Comparison of ENCODE assay signal across 8 mouse cellular contexts in genomic region chr12:4863654-4864337, GRCm38 (mm10). TPM values are rescaled to one million over a fixed set of nuclear protein-coding genes. Genes with fewer than 3 reads are reported as not detected.
DNase-seq lines count a peak whose midpoint lies in the region; ATAC-seq and TF ChIP-seq lines count a peak whose summit lies in the region.

No protein-coding gene starts in this region.

- no peaks in the 10 kb centered on the region for H3K9me3 ChIP-seq in limb, embryonic 14.5 days (ENCODE audit: control insufficient read depth, low read length)

- peak; percentile 64; the same call in 1 of the 2 replicates for ATAC-seq in limb, embryonic 14.5 days (ENCODE audit: low FRiP score, low read depth)
- no peak for ATAC-seq in erythroid progenitor cell, adult 5-6 weeks (replicated peaks; ENCODE audit: low FRiP score, poor library complexity, severe bottlenecking)

- DNase-seq in left cerebral cortex, adult 2 months (ENCODE audit: extremely low spot score in 1 of 2, low spot score in 2 of 2) = no peak
- DNase-seq in left cerebral cortex, adult 18-20 months (ENCODE audit: low spot score in 2 of 2) = no peak
- DNase-seq in cerebellum, adult 9-11 months = peak; percentile 59
- peak; percentile 64 to 72 for DNase-seq in heart, postnatal 10 days
- peak; percentile 71 for DNase-seq in limb, embryonic 14.5 days (ENCODE audit: low spot score)
- DNase-seq in gastrocnemius, postnatal 14 days = no peak
- no peak for DNase-seq in spleen, postnatal 36 days (ENCODE audit: low spot score in 2 of 2)

- no peak for TF ChIP-seq CTCF in left cerebral cortex, adult 2 months (IDR thresholded peaks at IDR 0.05)

- H3K27ac ChIP-seq in left cerebral cortex, adult 2 months = peak overlapping the region; percentile 15; the same call in 1 of the 2 replicates
- H3K27ac ChIP-seq in limb, embryonic 14.5 days (replicated peaks; ENCODE audit: low read depth, low read length) = peak overlapping the region; percentile 53

- peaks cover 12% of the 10 kb centered on the region for H3K4me1 ChIP-seq in limb, embryonic 14.5 days (ENCODE audit: control insufficient read depth, insufficient read depth, low read length)

- intact Hi-C loops in left cerebral cortex, adult 2 months (cut with DNase I) = no loop called here
- intact Hi-C loops in heart, postnatal 10 days (cut with DNase I) = no loop called here
- intact Hi-C loops in gastrocnemius, postnatal 14 days (cut with DNase I; ENCODE audit: low total_unique reads) = no loop called here

- H3K4me3 ChIP-seq in left cerebral cortex, adult 2 months = no peak overlapping the region
- no peak overlapping the region for H3K4me3 ChIP-seq in limb, embryonic 14.5 days (replicated peaks; ENCODE audit: low read length)

- TF ChIP-seq POLR2A in limb, embryonic 14.5 days (IDR thresholded peaks at IDR 0.05; ENCODE audit: borderline replicate concordance, extremely low read depth, insufficient read depth, insufficient read length) = no peak

- no peaks in the 10 kb centered on the region for H3K27me3 ChIP-seq in limb, embryonic 14.5 days (ENCODE audit: control insufficient read depth, insufficient read depth, low read length)

- no peak overlapping the region for H3K9ac ChIP-seq in limb, embryonic 14.5 days (ENCODE audit: low read depth, low read length, severe bottlenecking)

- no peaks in the 10 kb centered on the region for H3K36me3 ChIP-seq in limb, embryonic 14.5 days (ENCODE audit: control insufficient read depth, insufficient read depth, low read length)

- H3K4me2 ChIP-seq in limb, embryonic 14.5 days (replicated peaks; ENCODE audit: low read depth, low read length, severe bottlenecking) = no peak overlapping the region

- 57% methylated on average over 4 of the region's 4 CpGs for WGBS in limb, embryonic 14.5 days

RNA-seq across cellular contexts. Expression of gene Mfsd2b, which starts 10.4 kb away (rescaled TPM):
- total RNA-seq in left cerebral cortex, adult 2 months (2021) = under 1 TPM; 0.75 to 0.93 TPM
- under 1 TPM; 0.40 to 0.63 TPM for total RNA-seq in left cerebral cortex, adult 18-20 months (2021)
- total RNA-seq in heart, postnatal 10 days (2021) = 1 to 10 TPM in 1 of 2 experiments, under 1 TPM in 1; 0.64 to 2.0 TPM
- polyA plus RNA-seq in limb, embryonic 14.5 days (2012; rRNA removed) = 2.3 and 3.1 TPM in 2 replicates
- polyA plus RNA-seq in limb, embryonic 14.5 days (2014; fragmentation: Nextera tagmentation; extraction: Ambion mirVana) = 1.7 and 2.2 TPM in 2 replicates
- total RNA-seq in gastrocnemius, postnatal 14 days (2021) = under 1 TPM; 0.38 to 0.45 TPM
- total RNA-seq in erythroid progenitor cell, adult 5-6 weeks (2015; ENCODE audit: low replicate concordance) = 277 and 292 TPM in 2 replicates
- total RNA-seq in erythroid progenitor cell, adult 5-6 weeks (2017; ENCODE audit: low replicate concordance) = 253 and 262 TPM in 2 replicates

RNA-seq across cellular contexts. Expression of gene Wdcp, which starts 20.7 kb away (rescaled TPM):
- total RNA-seq in left cerebral cortex, adult 2 months (2021) = 10 to 100 TPM; 11.8 to 12.5 TPM
- total RNA-seq in left cerebral cortex, adult 18-20 months (2021) = 10 to 100 TPM; 12.0 to 12.9 TPM
- 1 to 10 TPM; 8.7 to 9.1 TPM for total RNA-seq in heart, postnatal 10 days (2021)
- polyA plus RNA-seq in limb, embryonic 14.5 days (2012; rRNA removed) = 18.2 and 20.1 TPM in 2 replicates
- polyA plus RNA-seq in limb, embryonic 14.5 days (2014; fragmentation: Nextera tagmentation; extraction: Ambion mirVana) = 12.6 and 16.2 TPM in 2 replicates
- total RNA-seq in gastrocnemius, postnatal 14 days (2021) = 1 to 10 TPM; 4.6 to 5.0 TPM
- total RNA-seq in erythroid progenitor cell, adult 5-6 weeks (2015; ENCODE audit: low replicate concordance) = 2.1 and 16.9 TPM in 2 replicates
- total RNA-seq in erythroid progenitor cell, adult 5-6 weeks (2017; ENCODE audit: low replicate concordance) = 0.15 and 0.39 TPM in 2 replicates

RNA-seq across cellular contexts. Expression of gene Fkbp1b, which starts 22.4 kb away (rescaled TPM):
- total RNA-seq in left cerebral cortex, adult 2 months (2021) = 10 to 100 TPM; 43.7 to 48.3 TPM
- 10 to 100 TPM; 44.3 to 48.2 TPM for total RNA-seq in left cerebral cortex, adult 18-20 months (2021)
- 1 to 10 TPM; 3.6 to 4.0 TPM for total RNA-seq in heart, postnatal 10 days (2021)
- 21.0 and 21.7 TPM in 2 replicates for polyA plus RNA-seq in limb, embryonic 14.5 days (2012; rRNA removed)
- 16.4 and 18.2 TPM in 2 replicates for polyA plus RNA-seq in limb, embryonic 14.5 days (2014; fragmentation: Nextera tagmentation; extraction: Ambion mirVana)
- 1 to 10 TPM; 1.0 to 1.7 TPM for total RNA-seq in gastrocnemius, postnatal 14 days (2021)
- total RNA-seq in erythroid progenitor cell, adult 5-6 weeks (2015; ENCODE audit: low replicate concordance) = not detected in 2 replicates
- 0.15 and 0.90 TPM in 2 replicates for total RNA-seq in erythroid progenitor cell, adult 5-6 weeks (2017; ENCODE audit: low replicate concordance)

RNA-seq across cellular contexts. Expression of gene Ubxn2a, which starts 43.7 kb away (rescaled TPM):
- 10 to 100 TPM; 56.5 to 60.3 TPM for total RNA-seq in left cerebral cortex, adult 2 months (2021)
- 10 to 100 TPM; 57.3 to 62.2 TPM for total RNA-seq in left cerebral cortex, adult 18-20 months (2021)
- total RNA-seq in heart, postnatal 10 days (2021) = 10 to 100 TPM; 49.3 to 54.5 TPM
- 4.6 and 5.8 TPM in 2 replicates for polyA plus RNA-seq in limb, embryonic 14.5 days (2012; rRNA removed)
- polyA plus RNA-seq in limb, embryonic 14.5 days (2014; fragmentation: Nextera tagmentation; extraction: Ambion mirVana) = 18.2 and 22.9 TPM in 2 replicates
- 10 to 100 TPM; 50.4 to 52.4 TPM for total RNA-seq in gastrocnemius, postnatal 14 days (2021)
- 31.4 and 36.4 TPM in 2 replicates for total RNA-seq in erythroid progenitor cell, adult 5-6 weeks (2015; ENCODE audit: low replicate concordance)
- total RNA-seq in erythroid progenitor cell, adult 5-6 weeks (2017; ENCODE audit: low replicate concordance) = 44.9 and 72.6 TPM in 2 replicates

RNA-seq across cellular contexts. Expression of gene Sf3b6, which starts 46.5 kb away (rescaled TPM):
- 10 to 100 TPM; 75.5 to 85.2 TPM for total RNA-seq in left cerebral cortex, adult 2 months (2021)
- 10 to 100 TPM; 72.6 to 84.1 TPM for total RNA-seq in left cerebral cortex, adult 18-20 months (2021)
- total RNA-seq in heart, postnatal 10 days (2021) = 10 to 100 TPM; 59.5 to 62.1 TPM
- polyA plus RNA-seq in limb, embryonic 14.5 days (2012; rRNA removed) = 103 and 179 TPM in 2 replicates
- polyA plus RNA-seq in limb, embryonic 14.5 days (2014; fragmentation: Nextera tagmentation; extraction: Ambion mirVana) = 307 and 310 TPM in 2 replicates
- 10 to 100 TPM; 41.3 to 44.8 TPM for total RNA-seq in gastrocnemius, postnatal 14 days (2021)
- total RNA-seq in erythroid progenitor cell, adult 5-6 weeks (2015; ENCODE audit: low replicate concordance) = 82.2 and 163 TPM in 2 replicates
- total RNA-seq in erythroid progenitor cell, adult 5-6 weeks (2017; ENCODE audit: low replicate concordance) = 50.3 and 108 TPM in 2 replicates

Comparison
In these comparisons a context has a peak if more than half of its experiments do, and no peak if none do; other contexts are left out.
1. DNase-seq: peak in cerebellum, adult 9-11 months (single experiment), heart, postnatal 10 days (2 of 2) and limb, embryonic 14.5 days (single experiment); none in left cerebral cortex, adult 2 months (0 of 2), left cerebral cortex, adult 18-20 months (0 of 2), gastrocnemius, postnatal 14 days (single experiment) and spleen, postnatal 36 days (0 of 2).
2. RNA of gene Mfsd2b, which starts 10.4 kb away (total RNA-seq): 253 to 292 TPM in erythroid progenitor cell, adult 5-6 weeks; 0.64 to 2.0 TPM in heart, postnatal 10 days, 0.75 to 0.93 TPM in left cerebral cortex, adult 2 months, 0.40 to 0.63 TPM in left cerebral cortex, adult 18-20 months and 0.38 to 0.45 TPM in gastrocnemius, postnatal 14 days; every median in the first group is over 10 times any median in the second.
3. RNA of gene Fkbp1b, which starts 22.4 kb away (total RNA-seq): 43.7 to 48.3 TPM in left cerebral cortex, adult 2 months and 44.3 to 48.2 TPM in left cerebral cortex, adult 18-20 months; 3.6 to 4.0 TPM in heart, postnatal 10 days, 1.0 to 1.7 TPM in gastrocnemius, postnatal 14 days and 0.15 to 0.90 TPM in erythroid progenitor cell, adult 5-6 weeks; every median in the first group is over 4 times any median in the second.